Comparison of ENCODE assay signal across 9 mouse cellular contexts in genomic region chr4:141570004-141570403, GRCm38 (mm10). TPM values are rescaled to one million over a fixed set of nuclear protein-coding genes. Genes with fewer than 3 reads are reported as not detected.
DNase-seq lines count a peak whose midpoint lies in the region; ATAC-seq lines count a peak whose summit lies in the region.
"Had no signal": no experiment of that assay in that cellular context is flagged by ENCODE, and none has a peak within 500 bp of the region (broad histone marks: within the 10 kb centered on the region; RNA-seq: fewer than 3 reads in every experiment).

No protein-coding gene starts in this region.

- H3K4me1 ChIP-seq in kidney, embryonic 14.5 days (ENCODE audit: control insufficient read depth, insufficient read depth, low read length): 0 out of 2 replicates have a peak, but pooled peaks cover 5% of the 10 kb centered on the region
- no peaks in the 10 kb centered on the region for H3K4me1 ChIP-seq in forebrain, embryonic 14.5 days (ENCODE audit: control insufficient read depth, insufficient read depth, low read length)
- no peaks in the 10 kb centered on the region; the same call in 1 of the 2 replicates for H3K4me1 ChIP-seq in hindbrain, embryonic 16.5 days (ENCODE audit: control insufficient read depth, insufficient read depth, low read depth, low read length)

- no peak overlapping the region for H3K27ac ChIP-seq in kidney, embryonic 14.5 days (ENCODE audit: low read depth, low read length)
- no peak overlapping the region for H3K27ac ChIP-seq in forebrain, embryonic 14.5 days (ENCODE audit: low read depth, low read length)
- no peak overlapping the region for H3K27ac ChIP-seq in hindbrain, embryonic 16.5 days (ENCODE audit: low read depth, low read length)

- H3K9me3 ChIP-seq in kidney, embryonic 14.5 days (ENCODE audit: control insufficient read depth, low read length): no peaks in the 10 kb centered on the region
- H3K9me3 ChIP-seq in forebrain, embryonic 14.5 days (replicated peaks; ENCODE audit: control insufficient read depth, low read length): no peaks in the 10 kb centered on the region
- no peaks in the 10 kb centered on the region for H3K9me3 ChIP-seq in hindbrain, embryonic 16.5 days (ENCODE audit: control insufficient read depth, low read length)

- H3K9ac ChIP-seq in kidney, embryonic 14.5 days (ENCODE audit: low read depth, low read length): no peak overlapping the region
- no peak overlapping the region for H3K9ac ChIP-seq in forebrain, embryonic 14.5 days (ENCODE audit: low read length)
- H3K9ac ChIP-seq in hindbrain, embryonic 16.5 days (ENCODE audit: low read depth, low read length): no peak overlapping the region

- H3K36me3 ChIP-seq in kidney, embryonic 14.5 days (ENCODE audit: control insufficient read depth, insufficient read depth, low read length): no peaks in the 10 kb centered on the region
- no peaks in the 10 kb centered on the region for H3K36me3 ChIP-seq in forebrain, embryonic 14.5 days (ENCODE audit: control insufficient read depth, insufficient read depth, low read length)
- no peaks in the 10 kb centered on the region for H3K36me3 ChIP-seq in hindbrain, embryonic 16.5 days (ENCODE audit: control insufficient read depth, insufficient read depth, low read length)

- peak; percentile 92 for DNase-seq in kidney, adult 11 months
- DNase-seq in WW6 (ENCODE audit: low read depth, low spot score): peak; percentile 88
- peak; percentile 92 to 93 for DNase-seq in kidney, adult 8-10 months
- DNase-seq in lung, postnatal 4 days: peak; percentile 63 to 70
- DNase-seq in thymus, postnatal 36 days: no peak
- DNase-seq in forebrain, embryonic 14.5 days (ENCODE audit: low spot score): no peak
- DNase-seq: cerebellum, adult 11-12 months had no signal

- 63% methylated on average over 6 of the region's 6 CpGs for WGBS in kidney, embryonic 14.5 days
- WGBS in forebrain, embryonic 14.5 days: 82% methylated on average over 6 of the region's 6 CpGs
- WGBS in hindbrain, embryonic 16.5 days: 64% methylated on average over 6 of the region's 6 CpGs

- no peaks in the 10 kb centered on the region for H3K27me3 ChIP-seq in kidney, embryonic 14.5 days (ENCODE audit: control insufficient read depth, insufficient read depth, low read length)
- no peaks in the 10 kb centered on the region for H3K27me3 ChIP-seq in forebrain, embryonic 14.5 days (replicated peaks; ENCODE audit: control insufficient read depth, insufficient read depth, low read length)
- no peaks in the 10 kb centered on the region for H3K27me3 ChIP-seq in hindbrain, embryonic 16.5 days (replicated peaks; ENCODE audit: control insufficient read depth, insufficient read depth, low read length)

- no peak overlapping the region for H3K4me2 ChIP-seq in kidney, embryonic 14.5 days (replicated peaks; ENCODE audit: low read depth, low read length)
- H3K4me2 ChIP-seq in forebrain, embryonic 14.5 days (ENCODE audit: low read length): no peak overlapping the region
- no peak overlapping the region for H3K4me2 ChIP-seq in hindbrain, embryonic 16.5 days (ENCODE audit: low read length)

- H3K4me3 ChIP-seq in kidney, embryonic 14.5 days (ENCODE audit: low read length): no peak overlapping the region
- H3K4me3 ChIP-seq in forebrain, embryonic 14.5 days (ENCODE audit: low read depth, low read length): no peak overlapping the region
- no peak overlapping the region for H3K4me3 ChIP-seq in hindbrain, embryonic 16.5 days (ENCODE audit: low read length)

- no peak for ATAC-seq in kidney, embryonic 14.5 days (ENCODE audit: low FRiP score, low TSS enrichment)
- ATAC-seq in forebrain, embryonic 14.5 days: no peak
- no peak for ATAC-seq in hindbrain, embryonic 16.5 days

RNA-seq across cellular contexts. Expression of gene Spen, which starts 31.6 kb away (rescaled TPM):
- 13.1 and 19.3 TPM in 2 replicates for polyA plus RNA-seq in kidney, embryonic 14.5 days (2014; fragmentation: Nextera tagmentation; extraction: Ambion mirVana)
- polyA plus RNA-seq in forebrain, embryonic 14.5 days (2014; fragmentation: Nextera tagmentation; extraction: Ambion mirVana): 10.7 and 14.0 TPM in 2 replicates
- 10.1 and 11.8 TPM in 2 replicates for polyA plus RNA-seq in hindbrain, embryonic 16.5 days (2015; fragmentation: Nextera tagmentation; extraction: Ambion mirVana)

RNA-seq across cellular contexts. Expression of gene Fblim1, which starts 35.9 kb away (rescaled TPM):
- 49.4 and 71.3 TPM in 2 replicates for polyA plus RNA-seq in kidney, embryonic 14.5 days (2014; fragmentation: Nextera tagmentation; extraction: Ambion mirVana)
- polyA plus RNA-seq in forebrain, embryonic 14.5 days (2014; fragmentation: Nextera tagmentation; extraction: Ambion mirVana): 15.1 and 19.7 TPM in 2 replicates
- polyA plus RNA-seq in hindbrain, embryonic 16.5 days (2015; fragmentation: Nextera tagmentation; extraction: Ambion mirVana): 42.9 and 51.5 TPM in 2 replicates

RNA-seq across cellular contexts. Expression of gene Tmem82, which starts 48.4 kb away (rescaled TPM):
- polyA plus RNA-seq in kidney, embryonic 14.5 days (2014; fragmentation: Nextera tagmentation; extraction: Ambion mirVana): 0.86 and 1.2 TPM in 2 replicates
- polyA plus RNA-seq in forebrain, embryonic 14.5 days (2014; fragmentation: Nextera tagmentation; extraction: Ambion mirVana): 0.12 TPM in 1 of 2 replicates, not detected in the other
- polyA plus RNA-seq in hindbrain, embryonic 16.5 days (2015; fragmentation: Nextera tagmentation; extraction: Ambion mirVana): 0.34 and 0.45 TPM in 2 replicates

RNA-seq across cellular contexts. Expression of gene Slc25a34, which starts 53.6 kb away (rescaled TPM):
- 0.07 TPM in 1 of 2 replicates, not detected in the other for polyA plus RNA-seq in kidney, embryonic 14.5 days (2014; fragmentation: Nextera tagmentation; extraction: Ambion mirVana)
- polyA plus RNA-seq in forebrain, embryonic 14.5 days (2014; fragmentation: Nextera tagmentation; extraction: Ambion mirVana): 0.07 TPM in 1 of 2 replicates, not detected in the other
- polyA plus RNA-seq in hindbrain, embryonic 16.5 days (2015; fragmentation: Nextera tagmentation; extraction: Ambion mirVana): 0.54 and 0.81 TPM in 2 replicates

Comparison
In these comparisons a context has a peak if more than half of its experiments do, and no peak if none do; other contexts are left out.
1. DNase-seq: peak in kidney, adult 11 months (single experiment), WW6 (single experiment), kidney, adult 8-10 months (2 of 2) and lung, postnatal 4 days (2 of 2); none in thymus, postnatal 36 days (0 of 2) and forebrain, embryonic 14.5 days (single experiment).